Mouse (Mus musculus): ENCODE data around the gene Cpsf6. TPM values are rescaled to one million over a fixed set of nuclear protein-coding genes. Genes with fewer than 3 reads are reported as not detected.

Cpsf6 gene
- polyA plus RNA-seq, 1 experiment from 2014 or later = 150 TPM

DNA sequence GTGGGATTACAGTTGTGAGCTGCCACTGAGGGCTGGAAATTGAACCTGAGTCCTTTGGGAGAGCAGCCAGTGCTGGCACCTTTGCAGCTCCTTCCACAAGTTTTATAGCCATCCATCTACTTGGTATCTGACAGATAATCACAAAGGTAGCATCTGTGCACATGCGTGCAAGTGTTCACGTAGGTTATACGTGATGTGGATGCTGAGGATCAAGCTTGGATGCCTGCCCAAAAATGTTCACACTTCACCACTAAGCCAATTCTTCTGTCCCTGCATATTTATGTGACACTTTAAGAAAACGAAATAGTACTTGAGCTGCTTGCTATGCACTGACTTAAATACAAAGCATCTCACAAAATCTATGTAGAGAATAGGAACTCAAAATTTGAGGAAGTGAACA is 38.8 kb downstream of the Cpsf6 start:
- no peak overlapping the region for H3K4me2 ChIP-seq (ENCODE audit: low read length)
- ATAC-seq (replicated peaks; ENCODE audit: low FRiP score, low TSS enrichment, low read depth) = no peak
- H3K27ac ChIP-seq (ENCODE audit: low read depth) = no peak overlapping the region
- DNase-seq (ENCODE audit: low spot score) = no peak
- no peaks in the 10 kb centered on the region for H3K27me3 ChIP-seq (replicated peaks; ENCODE audit: control insufficient read depth, insufficient read depth, low read length)
- H3K9ac ChIP-seq (ENCODE audit: low read length) = no peak overlapping the region
- H3K9me3 ChIP-seq (ENCODE audit: control insufficient read depth, low read length) = no peaks in the 10 kb centered on the region
- H3K36me3 ChIP-seq (ENCODE audit: control insufficient read depth, insufficient read depth, low read length) = peaks cover 14% of the 10 kb centered on the region; the same call in 1 of the 2 replicates
- H3K4me3 ChIP-seq (ENCODE audit: low read depth, low read length) = no peak overlapping the region
- WGBS = 82% methylated on average over 4 of the region's 4 CpGs
- H3K4me1 ChIP-seq (replicated peaks; ENCODE audit: control insufficient read depth, insufficient read depth, low read length) = peaks cover 1% of the 10 kb centered on the region; the same call in 1 of the 2 replicates

DNA sequence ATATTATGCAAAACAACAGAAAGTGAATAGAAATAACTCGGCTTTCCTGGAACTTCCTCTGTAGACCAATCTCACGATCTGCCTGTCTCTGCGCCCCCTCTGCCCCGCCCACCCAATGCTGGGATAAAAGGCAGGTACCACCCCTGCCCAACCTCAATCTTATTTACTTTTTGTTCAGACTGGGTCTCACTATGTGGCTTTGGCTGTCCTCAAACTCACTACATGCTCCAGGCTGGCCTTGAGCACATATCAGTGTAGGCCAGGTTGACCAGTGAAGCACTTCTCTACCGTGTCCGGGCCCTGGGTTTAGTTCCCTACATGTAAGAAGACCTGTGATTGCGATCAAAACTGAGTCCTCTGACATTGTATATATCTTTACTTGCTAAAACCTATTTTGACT is 40.6 kb downstream of the Cpsf6 start:
- no peak overlapping the region for H3K27ac ChIP-seq (ENCODE audit: low read depth)
- H3K9me3 ChIP-seq (ENCODE audit: control insufficient read depth, low read length) = no peaks in the 10 kb centered on the region
- H3K4me3 ChIP-seq (ENCODE audit: low read depth, low read length) = no peak overlapping the region
- H3K4me2 ChIP-seq (ENCODE audit: low read length) = no peak overlapping the region
- H3K27me3 ChIP-seq (replicated peaks; ENCODE audit: control insufficient read depth, insufficient read depth, low read length) = no peaks in the 10 kb centered on the region
- no peak for ATAC-seq (replicated peaks; ENCODE audit: low FRiP score, low TSS enrichment, low read depth)
- H3K9ac ChIP-seq (ENCODE audit: low read length) = no peak overlapping the region
- peak; percentile 48 for DNase-seq (ENCODE audit: low spot score)
- H3K4me1 ChIP-seq (replicated peaks; ENCODE audit: control insufficient read depth, insufficient read depth, low read length) = peaks cover 5% of the 10 kb centered on the region; the same call in 1 of the 2 replicates
- H3K36me3 ChIP-seq (ENCODE audit: control insufficient read depth, insufficient read depth, low read length) = 0 out of 2 replicates have a peak, but pooled peaks cover 3% of the 10 kb centered on the region
- 84% methylated on average over 7 of the region's 7 CpGs for WGBS

DNA sequence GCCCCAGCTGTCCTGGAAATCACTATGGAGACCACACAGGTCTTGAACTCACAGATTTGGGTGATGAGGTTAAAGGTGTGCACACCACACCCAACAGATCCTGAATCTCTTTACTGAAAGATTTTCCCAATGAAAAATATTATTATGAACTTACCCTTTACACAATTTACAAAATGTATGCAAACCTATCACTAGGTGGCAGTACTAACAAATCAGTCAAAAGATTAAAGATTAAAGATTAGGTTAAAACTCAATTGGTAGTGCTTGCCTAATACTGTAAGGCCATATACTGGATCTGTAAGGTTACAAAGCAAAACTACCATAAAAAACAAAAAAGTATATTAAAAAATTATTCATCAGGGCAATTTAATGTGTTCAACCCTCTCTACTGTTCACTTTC is 41.9 kb downstream of the Cpsf6 start:
- ATAC-seq (replicated peaks; ENCODE audit: low FRiP score, low TSS enrichment, low read depth) (no peak), DNase-seq (ENCODE audit: low spot score) (no peak)
- Histone ChIP-seq H3K9me3 (ENCODE audit: control insufficient read depth, low read length) (no peaks in the 10 kb centered on the region), H3K27ac (ENCODE audit: low read depth) (no peak overlapping the region), H3K4me1 (replicated peaks; ENCODE audit: control insufficient read depth, insufficient read depth, low read length) (peaks cover 5% of the 10 kb centered on the region; the same call in 1 of the 2 replicates), H3K4me2 (ENCODE audit: low read length) (no peak overlapping the region), H3K9ac (ENCODE audit: low read length) (no peak overlapping the region), H3K36me3 (ENCODE audit: control insufficient read depth, insufficient read depth, low read length) (no peaks in the 10 kb centered on the region), H3K27me3 (replicated peaks; ENCODE audit: control insufficient read depth, insufficient read depth, low read length) (no peaks in the 10 kb centered on the region), H3K4me3 (ENCODE audit: low read depth, low read length) (no peak overlapping the region)

DNA sequence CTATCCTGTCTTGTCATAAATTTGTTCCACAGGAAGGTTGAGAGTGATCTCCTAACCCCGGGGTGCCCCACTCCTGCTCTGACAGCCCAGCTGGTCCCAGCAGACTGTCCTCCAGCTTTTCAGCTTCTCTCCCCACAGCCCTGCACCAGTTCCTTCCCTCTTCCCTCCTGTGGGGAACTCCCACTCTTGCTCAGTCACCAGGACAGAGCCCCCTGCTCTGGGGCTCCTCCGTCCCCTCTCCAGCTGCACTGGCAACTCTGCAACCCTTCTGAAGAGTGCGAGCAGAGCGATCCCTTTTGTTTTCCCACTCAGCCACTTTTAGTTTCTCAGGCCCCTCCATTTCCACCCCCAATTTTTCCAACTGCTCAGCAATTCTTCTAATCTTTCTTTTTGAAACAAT is 44.2 kb downstream of the Cpsf6 start:
- Histone ChIP-seq H3K4me3 (ENCODE audit: low read depth, low read length) (no peak overlapping the region), H3K4me2 (ENCODE audit: low read length) (no peak overlapping the region), H3K36me3 (ENCODE audit: control insufficient read depth, insufficient read depth, low read length) (no peaks in the 10 kb centered on the region), H3K4me1 (replicated peaks; ENCODE audit: control insufficient read depth, insufficient read depth, low read length) (peaks cover 5% of the 10 kb centered on the region; the same call in 1 of the 2 replicates), H3K9me3 (ENCODE audit: control insufficient read depth, low read length) (no peaks in the 10 kb centered on the region), H3K27me3 (replicated peaks; ENCODE audit: control insufficient read depth, insufficient read depth, low read length) (no peaks in the 10 kb centered on the region), H3K27ac (ENCODE audit: low read depth) (no peak overlapping the region), H3K9ac (ENCODE audit: low read length) (no peak overlapping the region)
- 32% methylated on average over 4 of the region's 4 CpGs for WGBS
- ATAC-seq (replicated peaks; ENCODE audit: low FRiP score, low TSS enrichment, low read depth) = no peak; the same call in 1 of the 2 replicates
- no peak for DNase-seq (ENCODE audit: low spot score)

DNA sequence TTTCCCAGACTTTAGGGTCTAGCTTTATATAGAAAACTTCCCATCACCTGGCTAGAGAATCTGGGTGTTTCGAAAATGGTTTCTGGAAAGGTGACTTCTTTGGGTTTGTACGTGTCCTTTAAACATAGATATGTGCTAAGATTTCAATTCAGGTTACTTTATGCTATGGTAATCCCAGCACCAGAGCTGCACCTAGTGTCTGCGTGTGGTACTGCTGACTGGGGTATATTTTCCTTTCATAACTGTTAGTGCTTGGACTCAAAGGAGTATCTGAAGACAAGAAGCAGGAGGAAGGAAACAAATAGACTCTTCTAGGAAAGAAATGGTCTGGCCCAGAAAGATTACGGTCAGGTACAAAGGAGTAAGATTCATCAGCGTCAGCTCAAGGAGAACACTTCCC is 49.3 kb downstream of the Cpsf6 start:
- Histone ChIP-seq H3K9ac (ENCODE audit: low read length) (no peak overlapping the region), H3K9me3 (ENCODE audit: control insufficient read depth, low read length) (no peaks in the 10 kb centered on the region), H3K4me3 (ENCODE audit: low read depth, low read length) (no peak overlapping the region), H3K4me1 (replicated peaks; ENCODE audit: control insufficient read depth, insufficient read depth, low read length) (no peaks in the 10 kb centered on the region), H3K27me3 (replicated peaks; ENCODE audit: control insufficient read depth, insufficient read depth, low read length) (no peaks in the 10 kb centered on the region), H3K4me2 (ENCODE audit: low read length) (no peak overlapping the region), H3K27ac (ENCODE audit: low read depth) (no peak overlapping the region), H3K36me3 (ENCODE audit: control insufficient read depth, insufficient read depth, low read length) (no peaks in the 10 kb centered on the region)
- no peak for ATAC-seq (replicated peaks; ENCODE audit: low FRiP score, low TSS enrichment, low read depth)
- WGBS = 80% methylated on average over 5 of the region's 5 CpGs
- DNase-seq (ENCODE audit: low spot score) = no peak

DNA sequence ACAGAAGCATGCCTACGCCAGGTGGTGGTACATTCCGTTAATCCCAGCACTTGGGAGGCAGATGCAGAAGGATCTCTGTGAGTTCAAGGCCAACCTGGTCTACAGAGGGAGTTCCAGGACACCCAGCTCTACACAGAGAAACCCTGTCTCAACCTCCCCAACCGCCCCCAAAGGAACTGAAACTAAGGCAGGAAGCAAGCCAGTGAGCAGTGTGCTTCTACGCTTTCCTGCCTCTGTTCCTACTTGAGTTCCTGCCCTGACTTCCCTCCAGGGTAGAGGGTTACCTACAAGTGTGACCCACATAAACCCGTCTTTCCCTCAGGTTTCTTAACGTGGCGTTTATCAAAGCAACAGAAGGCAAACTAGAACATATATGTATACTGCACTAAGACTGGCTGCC is 56.0 kb downstream of the Cpsf6 start:
- DNase-seq (ENCODE audit: low spot score) (peak; percentile 47), ATAC-seq (replicated peaks; ENCODE audit: low FRiP score, low TSS enrichment, low read depth) (no peak)
- Histone ChIP-seq H3K4me3 (ENCODE audit: low read depth, low read length) (no peak overlapping the region), H3K27me3 (replicated peaks; ENCODE audit: control insufficient read depth, insufficient read depth, low read length) (no peaks in the 10 kb centered on the region), H3K9ac (ENCODE audit: low read length) (no peak overlapping the region), H3K9me3 (ENCODE audit: control insufficient read depth, low read length) (no peaks in the 10 kb centered on the region), H3K4me2 (ENCODE audit: low read length) (no peak overlapping the region), H3K27ac (ENCODE audit: low read depth) (no peak overlapping the region), H3K36me3 (ENCODE audit: control insufficient read depth, insufficient read depth, low read length) (no peaks in the 10 kb centered on the region), H3K4me1 (replicated peaks; ENCODE audit: control insufficient read depth, insufficient read depth, low read length) (no peaks in the 10 kb centered on the region)
- 89% methylated on average over 7 of the region's 7 CpGs for WGBS

DNA sequence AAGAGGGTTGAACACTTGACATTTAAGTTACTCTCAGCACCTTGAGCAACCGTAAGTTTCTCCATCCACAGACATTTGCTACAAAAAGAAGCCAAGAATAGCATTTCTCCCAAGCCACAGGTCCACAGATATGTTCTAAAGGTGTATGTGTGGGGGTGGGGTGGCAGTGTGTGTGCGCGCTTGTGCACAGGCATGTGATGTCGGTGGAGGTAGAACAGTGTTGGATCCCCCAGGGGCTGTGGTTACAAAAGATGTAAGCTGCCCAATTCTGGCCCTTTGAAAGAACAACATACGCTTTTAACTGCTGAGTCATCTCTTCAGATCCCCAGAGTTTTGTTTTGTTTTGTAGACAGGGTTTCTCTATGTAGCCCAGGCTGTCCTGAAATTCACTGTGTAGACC is 57.2 kb downstream of the Cpsf6 start:
- no peaks in the 10 kb centered on the region for H3K9me3 ChIP-seq (ENCODE audit: control insufficient read depth, low read length)
- peak; percentile 21 for DNase-seq (ENCODE audit: low spot score)
- no peak overlapping the region for H3K4me3 ChIP-seq (ENCODE audit: low read depth, low read length)
- H3K9ac ChIP-seq (ENCODE audit: low read length) = no peak overlapping the region
- no peaks in the 10 kb centered on the region for H3K4me1 ChIP-seq (replicated peaks; ENCODE audit: control insufficient read depth, insufficient read depth, low read length)
- no peak for ATAC-seq (replicated peaks; ENCODE audit: low FRiP score, low TSS enrichment, low read depth)
- no peak overlapping the region for H3K27ac ChIP-seq (ENCODE audit: low read depth)
- H3K27me3 ChIP-seq (replicated peaks; ENCODE audit: control insufficient read depth, insufficient read depth, low read length) = no peaks in the 10 kb centered on the region
- no peak overlapping the region for H3K4me2 ChIP-seq (ENCODE audit: low read length)
- no peaks in the 10 kb centered on the region for H3K36me3 ChIP-seq (ENCODE audit: control insufficient read depth, insufficient read depth, low read length)
- 95% methylated on average over 5 of the region's 5 CpGs for WGBS

DNA sequence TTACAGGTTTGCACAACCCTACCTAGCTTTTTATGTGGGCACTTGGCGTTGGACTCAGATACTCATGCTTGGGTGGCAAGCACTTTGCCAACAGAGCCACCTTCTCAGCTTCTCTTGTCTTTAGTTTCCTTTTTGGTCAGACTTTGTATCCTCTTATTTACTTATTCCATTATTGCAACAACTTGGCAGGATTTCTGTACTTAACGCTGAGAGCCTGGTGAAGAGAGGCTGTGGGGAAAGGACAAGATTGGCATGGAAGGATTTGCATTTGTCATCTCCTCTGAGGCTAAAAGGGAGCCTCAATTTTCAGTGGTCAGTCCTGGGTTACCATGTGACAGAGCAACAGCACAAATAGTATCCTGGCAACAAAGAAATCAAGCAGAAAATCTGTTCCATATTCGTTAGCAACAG is 59.2 kb downstream of the Cpsf6 start:
- no peak overlapping the region for H3K4me2 ChIP-seq (ENCODE audit: low read length)
- ATAC-seq (replicated peaks; ENCODE audit: low FRiP score, low TSS enrichment, low read depth) = no peak
- no peak overlapping the region for H3K4me3 ChIP-seq (ENCODE audit: low read depth, low read length)
- H3K9me3 ChIP-seq (ENCODE audit: control insufficient read depth, low read length) = no peaks in the 10 kb centered on the region
- H3K4me1 ChIP-seq (replicated peaks; ENCODE audit: control insufficient read depth, insufficient read depth, low read length) = no peaks in the 10 kb centered on the region
- no peaks in the 10 kb centered on the region for H3K36me3 ChIP-seq (ENCODE audit: control insufficient read depth, insufficient read depth, low read length)
- H3K27me3 ChIP-seq (replicated peaks; ENCODE audit: control insufficient read depth, insufficient read depth, low read length) = no peaks in the 10 kb centered on the region
- WGBS = 86% methylated on average over 3 of the region's 3 CpGs
- no peak for DNase-seq (ENCODE audit: low spot score)
- no peak overlapping the region for H3K27ac ChIP-seq (ENCODE audit: low read depth)
- no peak overlapping the region for H3K9ac ChIP-seq (ENCODE audit: low read length)

DNA sequence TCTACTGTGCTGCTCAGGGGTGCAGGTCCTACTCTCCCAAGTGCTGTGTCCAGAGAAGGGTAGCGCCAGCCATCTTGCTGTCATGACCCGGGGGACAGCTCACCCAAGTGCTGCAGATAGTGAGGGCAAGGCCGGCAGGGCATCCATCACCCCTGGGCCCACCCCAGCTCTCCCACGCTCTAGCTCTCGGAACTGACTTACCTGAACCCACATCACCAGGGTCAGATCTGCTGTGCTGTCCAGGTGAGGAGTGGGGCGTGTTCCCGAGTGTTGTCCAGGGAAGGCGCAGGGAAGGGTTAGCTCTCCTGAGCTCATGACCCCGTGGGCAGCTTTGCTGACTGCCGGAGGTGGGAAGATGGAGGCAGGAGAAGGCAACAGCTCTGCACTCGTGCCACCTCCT is 63.4 kb downstream of the Cpsf6 start:
- 82% methylated on average over 11 of the region's 11 CpGs for WGBS
- Histone ChIP-seq H3K36me3 (ENCODE audit: control insufficient read depth, insufficient read depth, low read length) (no peaks in the 10 kb centered on the region), H3K9ac (ENCODE audit: low read length) (no peak overlapping the region), H3K27ac (ENCODE audit: low read depth) (no peak overlapping the region), H3K4me2 (ENCODE audit: low read length) (no peak overlapping the region), H3K4me1 (replicated peaks; ENCODE audit: control insufficient read depth, insufficient read depth, low read length) (no peaks in the 10 kb centered on the region), H3K9me3 (ENCODE audit: control insufficient read depth, low read length) (no peaks in the 10 kb centered on the region), H3K27me3 (replicated peaks; ENCODE audit: control insufficient read depth, insufficient read depth, low read length) (no peaks in the 10 kb centered on the region), H3K4me3 (ENCODE audit: low read depth, low read length) (no peak overlapping the region)
- DNase-seq (ENCODE audit: low spot score) (no peak), ATAC-seq (replicated peaks; ENCODE audit: low FRiP score, low TSS enrichment, low read depth) (no peak)

All from intestine, embryonic 14.5 days (tissue).